Mouse (Mus musculus) spleen, adult 2 months (tissue): ENCODE data around the gene Car15.

ENCODE experiments used
- CTCF ChIP-seq: fragments of 200-500 bp; IDR thresholded peaks from 2 replicates; pipeline ENCODE4 v1.5.1; 2011; ENCODE audit warnings: mild to moderate bottlenecking, inconsistent platforms; ENCODE audit not compliant: insufficient read depth, insufficient read length, insufficient replicate concordance; ENCODE audit errors: extremely low read depth
- POLR2A ChIP-seq: fragments of 200-500 bp; IDR thresholded peaks from 2 replicates; pipeline ENCODE4 v1.6.1; 2011; ENCODE audit warnings: low read depth, low read length, inconsistent platforms

- TF ChIP-seq CTCF: no peak
- TF ChIP-seq POLR2A: no peak
These were observed 35.7 kb downstream of the Car15 start for GRCm38 (mm10) chr16:17802456-17802838.
